In the genomic region with DNA sequence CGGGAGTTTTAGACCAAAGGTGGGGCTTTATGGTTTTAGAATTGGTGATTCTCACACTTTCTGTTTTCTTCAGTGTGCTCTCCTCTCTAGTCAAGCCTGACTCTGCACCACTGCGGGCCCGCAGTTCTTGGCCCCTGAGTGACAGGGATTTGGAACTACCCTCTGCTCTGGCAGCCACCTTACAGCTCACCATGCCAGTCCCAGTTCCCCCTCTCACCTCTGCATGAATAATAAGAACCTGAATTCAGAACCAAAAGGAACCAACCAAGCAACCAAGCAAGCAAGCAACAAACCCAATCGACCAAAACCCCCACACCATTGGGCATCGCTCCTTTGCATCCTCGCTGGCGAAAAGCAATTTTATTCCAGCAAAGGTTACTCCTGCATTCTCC, we compare ENCODE assay signal across 7 mouse cellular contexts. TPM values are rescaled to one million over a fixed set of nuclear protein-coding genes. Genes with fewer than 3 reads are reported as not detected.
DNase-seq lines count a peak whose midpoint lies in the region; ATAC-seq and TF ChIP-seq lines count a peak whose summit lies in the region.

No protein-coding gene starts in this region.

- H3K9me3 ChIP-seq in lung, postnatal 0 days (ENCODE audit: low read length) = no peaks in the 10 kb centered on the region
- H3K9me3 ChIP-seq in forebrain, embryonic 11.5 days (ENCODE audit: control insufficient read depth, low read length) = no peaks in the 10 kb centered on the region
- no peaks in the 10 kb centered on the region for H3K9me3 ChIP-seq in limb, embryonic 11.5 days (ENCODE audit: control insufficient read depth, low read length)

- DNase-seq in lung, postnatal 0 days (ENCODE audit: low spot score) = no peak
- DNase-seq in lung, postnatal 10 days = no peak
- no peak for DNase-seq in forebrain, embryonic 11.5 days (ENCODE audit: low spot score)
- no peak for DNase-seq in limb, embryonic 11.5 days (ENCODE audit: low spot score)
- DNase-seq in MN1 (ENCODE audit: low spot score) = no peak
- no peak for DNase-seq in adrenal gland, adult 18-20 months (ENCODE audit: low spot score in 2 of 2)

- no peak overlapping the region; the same call in 1 of the 2 replicates for H3K9ac ChIP-seq in lung, postnatal 0 days (replicated peaks; ENCODE audit: low read depth)
- H3K9ac ChIP-seq in forebrain, embryonic 11.5 days (ENCODE audit: low read length) = no peak overlapping the region
- no peak overlapping the region for H3K9ac ChIP-seq in limb, embryonic 11.5 days (ENCODE audit: low read length)

- TF ChIP-seq EP300 in lung, postnatal 0 days (IDR thresholded peaks at IDR 0.05) = no peak

- WGBS in lung, postnatal 0 days = 12% methylated on average over 7 of the region's 7 CpGs
- WGBS in forebrain, embryonic 11.5 days = 15% methylated on average over 7 of the region's 7 CpGs
- 13% methylated on average over 7 of the region's 7 CpGs for WGBS in limb, embryonic 11.5 days
- WGBS in olfactory bulb, adult 2 months = 4% methylated on average over 7 of the region's 7 CpGs

- no peak for TF ChIP-seq POLR2A in olfactory bulb, adult 2 months (IDR thresholded peaks at IDR 0.05; ENCODE audit: insufficient read depth, low read depth, low read length)

- TF ChIP-seq CTCF in lung, postnatal 0 days (IDR thresholded peaks at IDR 0.05) = no peak
- TF ChIP-seq CTCF in olfactory bulb, adult 2 months (IDR thresholded peaks at IDR 0.05; ENCODE audit: insufficient read depth, low read depth, low read length) = no peak

- no peaks in the 10 kb centered on the region for H3K36me3 ChIP-seq in lung, postnatal 0 days (ENCODE audit: insufficient read depth, low read length)
- no peaks in the 10 kb centered on the region for H3K36me3 ChIP-seq in forebrain, embryonic 11.5 days (ENCODE audit: control insufficient read depth, insufficient read depth, low read length)
- H3K36me3 ChIP-seq in limb, embryonic 11.5 days (ENCODE audit: control insufficient read depth, insufficient read depth, low read length) = no peaks in the 10 kb centered on the region

- ATAC-seq in lung, postnatal 0 days = no peak
- ATAC-seq in forebrain, embryonic 11.5 days (replicated peaks; ENCODE audit: low FRiP score) = peak; percentile 23; the same call in 1 of the 2 replicates
- 0 out of 2 replicates have a peak, but pooled peaks have one; percentile 6 for ATAC-seq in limb, embryonic 11.5 days (ENCODE audit: insufficient number of reproducible peaks, low FRiP score, low TSS enrichment, low read depth)

- H3K27me3 ChIP-seq in lung, postnatal 0 days (replicated peaks; ENCODE audit: insufficient read depth, low read length) = no peaks in the 10 kb centered on the region
- no peaks in the 10 kb centered on the region for H3K27me3 ChIP-seq in forebrain, embryonic 11.5 days (ENCODE audit: control insufficient read depth, insufficient read depth, low read length)
- H3K27me3 ChIP-seq in limb, embryonic 11.5 days (ENCODE audit: control insufficient read depth, insufficient read depth, low read length) = no peaks in the 10 kb centered on the region

- H3K4me3 ChIP-seq in lung, postnatal 0 days (ENCODE audit: low read depth, low read length) = peak overlapping the region; percentile 86
- H3K4me3 ChIP-seq in forebrain, embryonic 11.5 days (ENCODE audit: low read depth, low read length) = peak overlapping the region; percentile 70
- H3K4me3 ChIP-seq in limb, embryonic 11.5 days (ENCODE audit: low read depth, low read length) = peak overlapping the region; percentile 74
- peak overlapping the region; percentile 90 for H3K4me3 ChIP-seq in olfactory bulb, adult 2 months (ENCODE audit: insufficient read depth, low read depth, low read length)

- peak overlapping the region; percentile 88 for H3K4me2 ChIP-seq in lung, postnatal 0 days (replicated peaks; ENCODE audit: low read depth, low read length)
- H3K4me2 ChIP-seq in forebrain, embryonic 11.5 days (ENCODE audit: low read depth, low read length, severe bottlenecking) = peak overlapping the region; percentile 61
- H3K4me2 ChIP-seq in limb, embryonic 11.5 days (ENCODE audit: low read depth, severe bottlenecking) = peak overlapping the region; percentile 64

- no peak overlapping the region for H3K27ac ChIP-seq in lung, postnatal 0 days (ENCODE audit: low read length)
- no peak overlapping the region for H3K27ac ChIP-seq in forebrain, embryonic 11.5 days (ENCODE audit: low read depth, low read length)
- H3K27ac ChIP-seq in limb, embryonic 11.5 days (replicated peaks; ENCODE audit: low read depth, low read length) = no peak overlapping the region
- H3K27ac ChIP-seq in olfactory bulb, adult 2 months (ENCODE audit: insufficient read depth, low read depth, low read length) = no peak overlapping the region

- no peaks in the 10 kb centered on the region for H3K4me1 ChIP-seq in lung, postnatal 0 days (ENCODE audit: insufficient read depth, low read depth, low read length)
- no peaks in the 10 kb centered on the region; the same call in 1 of the 2 replicates for H3K4me1 ChIP-seq in forebrain, embryonic 11.5 days (replicated peaks; ENCODE audit: control insufficient read depth, insufficient read depth, low read length)
- H3K4me1 ChIP-seq in limb, embryonic 11.5 days (ENCODE audit: control insufficient read depth, insufficient read depth, low read length) = 0 out of 2 replicates have a peak, but pooled peaks cover 2% of the 10 kb centered on the region
- H3K4me1 ChIP-seq in olfactory bulb, adult 2 months (ENCODE audit: control insufficient read depth, insufficient read depth, low read length) = peaks cover 4% of the 10 kb centered on the region; the same call in 1 of the 2 replicates

RNA-seq across cellular contexts. Expression of gene Herc3, which starts 0.4 kb away (rescaled TPM):
- polyA plus RNA-seq in lung, postnatal 0 days (2015; fragmentation: Nextera tagmentation; extraction: Ambion mirVana) = 5.4 and 5.8 TPM in 2 replicates
- polyA plus RNA-seq in forebrain, embryonic 11.5 days (2014; fragmentation: Nextera tagmentation; extraction: Ambion mirVana) = 11.1 and 13.5 TPM in 2 replicates
- polyA plus RNA-seq in limb, embryonic 11.5 days (2014; fragmentation: Nextera tagmentation; extraction: Ambion mirVana) = 6.5 and 7.5 TPM in 2 replicates
- polyA plus RNA-seq in olfactory bulb, adult 2 months (2012; ENCODE audit: insufficient read depth, insufficient read length, low replicate concordance, missing spikeins) = not detected in 2 replicates
- total RNA-seq in adrenal gland, adult 18-20 months (2021) = 10 to 100 TPM; 18.2 to 26.8 TPM
